Mouse (Mus musculus) c-Kit-positive CD71-negative TER-119-negative erythroid progenitor cells, embryonic 14.5 days (primary cell): Measurements from ENCODE around the gene Phf23.
A peak's percentile ranks its signal among the peaks of the same experiment; 100 is the strongest.
"Not testable (repeated sequence)": the region's sequence is repeated elsewhere in the genome, so short reads cannot be mapped to it uniquely, and the experiment has no call there.

ENCODE experiments used
- DNase-seq: peaks from one replicate; pipeline ENCODE4 v3.0.0-alpha.2; 2013; ENCODE audit warnings: low read depth

Gene Phf23

GRCm38 (mm10) chr11:69995391-69995960 is at the start of gene Phf23:
Phf23 (plus strand) TSS chr11:69995777.
- peak; percentile 99 for DNase-seq

- DNase-seq: no peak
Observed at GRCm38 (mm10) chr11:69945997-69946891, 49.3 kb upstream of the Phf23 start.

GRCm38 (mm10) chr11:69947337-69948065 is 48.1 kb upstream of the Phf23 start:
- no peak for DNase-seq

GRCm38 (mm10) chr11:69948066-69948762 is 47.4 kb upstream of the Phf23 start, which contains the start of gene Slc2a4:
Slc2a4 (minus strand) TSS chr11:69948188.
- DNase-seq: peak; percentile 92

- DNase-seq: peak; percentile 96
Observed at GRCm38 (mm10) chr11:69948763-69949150, 46.8 kb upstream of the Phf23 start.

- no peak for DNase-seq
Observed at GRCm38 (mm10) chr11:69950807-69951459, 44.6 kb upstream of the Phf23 start.

GRCm38 (mm10) chr11:69952274-69952673 is 43.3 kb upstream of the Phf23 start:
- no peak for DNase-seq

- no peak for DNase-seq
Observed at GRCm38 (mm10) chr11:69953267-69953915, 42.2 kb upstream of the Phf23 start.

GRCm38 (mm10) chr11:69955618-69956017 is 40.0 kb upstream of the Phf23 start:
- not testable (repeated sequence) for DNase-seq

GRCm38 (mm10) chr11:69956218-69956617 is 39.4 kb upstream of the Phf23 start:
- no peak for DNase-seq

- no peak for DNase-seq
Observed at GRCm38 (mm10) chr11:69960616-69961015, 35.0 kb upstream of the Phf23 start.

- no peak for DNase-seq
Observed at GRCm38 (mm10) chr11:69961841-69962240, 33.7 kb upstream of the Phf23 start.

- DNase-seq: no peak
Observed at GRCm38 (mm10) chr11:69964650-69965270, 30.8 kb upstream of the Phf23 start, which contains the start of gene Cldn7. Cldn7 (plus strand) TSS chr11:69964779.

- no peak for DNase-seq
Observed at GRCm38 (mm10) chr11:69965271-69966005, 30.1 kb upstream of the Phf23 start.

GRCm38 (mm10) chr11:69966006-69966859 is 29.3 kb upstream of the Phf23 start:
- no peak for DNase-seq

- no peak for DNase-seq
Observed at GRCm38 (mm10) chr11:69966860-69967517, 28.6 kb upstream of the Phf23 start.

- no peak for DNase-seq
Observed at GRCm38 (mm10) chr11:69968793-69969192, 26.8 kb upstream of the Phf23 start.

GRCm38 (mm10) chr11:69970222-69970621 is 25.4 kb upstream of the Phf23 start:
- DNase-seq: no peak
